Mouse (Mus musculus) intestine, embryonic 14.5 days (tissue): Measurements from ENCODE around the gene Sox30. TPM values are rescaled to one million over a fixed set of nuclear protein-coding genes. Genes with fewer than 3 reads are reported as not detected.

ENCODE experiments used
- ATAC-seq: fragments of 200-750 bp; cut with Nextera tagmentation; replicated peaks from 2 replicates; pipeline ENCODE4 v1.8.0; 2017; ENCODE audit warnings: low read depth, moderate number of reproducible peaks, moderate TSS enrichment, moderate library complexity; ENCODE audit not compliant: low FRiP score, low TSS enrichment
- DNase-seq: peaks from one replicate; pipeline ENCODE4 v3.0.0-alpha.2; 2018; ENCODE audit warnings: low spot score
- H3K27ac ChIP-seq: fragments of 300-500 bp; sonication (generic); 2 replicates; pipeline ENCODE4 v1.5.1; 2014; ENCODE audit warnings: low read depth, mild to moderate bottlenecking, control low read depth
- H3K27me3 ChIP-seq: fragments of 300-500 bp; sonication (generic); replicated peaks from 2 replicates; pipeline ENCODE4 v1.6.1; 2014; ENCODE audit warnings: low read length, control low read depth; ENCODE audit not compliant: control insufficient read depth, insufficient read depth
- H3K36me3 ChIP-seq: fragments of 300-500 bp; sonication (generic); 2 replicates; pipeline ENCODE4 v1.6.1; 2014; ENCODE audit warnings: low read length, control low read depth; ENCODE audit not compliant: control insufficient read depth, insufficient read depth
- H3K4me1 ChIP-seq: fragments of 300-500 bp; sonication (generic); replicated peaks from 2 replicates; pipeline ENCODE4 v1.6.1; 2014; ENCODE audit warnings: low read length, control low read depth, mixed read lengths; ENCODE audit not compliant: control insufficient read depth, insufficient read depth
- H3K4me2 ChIP-seq: fragments of 300-500 bp; sonication (generic); 2 replicates; pipeline ENCODE4 v1.6.1; 2014; ENCODE audit warnings: low read length
- H3K4me3 ChIP-seq: fragments of 300-500 bp; sonication (generic); 2 replicates; pipeline ENCODE4 v1.5.1; 2014; ENCODE audit warnings: low read depth, low read length, control low read depth, mixed read lengths
- H3K9ac ChIP-seq: fragments of 300-500 bp; sonication (generic); 2 replicates; pipeline ENCODE4 v1.6.1; 2014; ENCODE audit warnings: mild to moderate bottlenecking, low read length
- H3K9me3 ChIP-seq: fragments of 300-500 bp; sonication (generic); 2 replicates; pipeline ENCODE4 v1.6.1; 2016; ENCODE audit warnings: low read length, control low read depth; ENCODE audit not compliant: control insufficient read depth
- WGBS: fragments of 180-500 bp; shearing (Covaris S2); extraction: QIAGEN DNeasy Blood & Tissue Kit; methylation state at CpG from one replicate; pipeline ENCODE4 v1.1.7; 2014; 5-methylcytosine and 5-hydroxymethylcytosine counted together
- polyA plus RNA-seq: library from polyadenylated mRNA; unstranded; fragments of >200 nt; fragmentation: Nextera tagmentation; extraction: Ambion mirVana; gene quantifications from 2 replicates; pipeline ENCODE4 v1.2.1, GENCODE M21; 2014

Gene Sox30
- polyA plus RNA-seq, 1 experiment from 2014 or later, result 0.24 TPM

DNA sequence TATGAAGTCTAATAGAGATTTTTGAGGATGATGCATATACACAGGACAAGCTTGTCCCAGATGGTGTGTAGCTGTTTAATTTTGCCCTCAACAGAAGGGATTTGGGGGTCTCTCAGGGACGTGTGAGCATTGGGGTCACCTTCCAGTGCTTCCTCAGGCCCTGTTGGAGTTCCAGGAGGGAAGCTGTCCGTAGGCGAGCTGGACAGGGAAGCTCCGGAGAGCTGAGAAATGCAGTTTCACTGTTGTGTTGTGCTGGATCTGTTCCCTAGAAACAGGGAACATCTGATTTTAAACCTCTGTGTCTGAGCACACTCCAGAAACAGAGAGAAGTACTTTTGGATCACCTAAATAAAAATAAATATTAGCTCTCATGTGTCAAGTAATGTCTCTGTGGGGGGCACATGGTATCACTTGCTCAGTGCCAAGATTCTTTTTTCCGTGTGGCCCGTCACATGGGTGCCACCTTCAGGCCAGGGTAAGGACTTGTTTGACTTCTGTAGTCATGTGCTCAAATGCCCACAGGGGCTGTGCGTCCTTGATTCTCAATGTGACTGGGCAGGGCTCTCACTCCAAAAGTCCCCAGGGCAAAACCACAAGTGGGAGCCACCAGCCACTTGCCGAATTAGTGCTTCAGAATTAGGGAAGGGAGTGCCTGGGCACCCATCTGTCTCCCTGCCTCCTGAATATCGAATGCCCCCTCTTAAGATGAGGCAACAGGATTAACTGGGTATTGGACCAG lies 83.1 kb downstream of the Sox30 start:
- H3K27me3 ChIP-seq, result no peaks in the 10 kb centered on the region
- peaks cover 25% of the 10 kb centered on the region for H3K4me1 ChIP-seq
- H3K9me3 ChIP-seq, result no peaks in the 10 kb centered on the region
- WGBS, result 69% methylated on average over 9 of the region's 9 CpGs
- H3K36me3 ChIP-seq, result peaks cover 35% of the 10 kb centered on the region
- no peak overlapping the region for H3K4me2 ChIP-seq
- DNase-seq, result no peak
- H3K4me3 ChIP-seq, result no peak overlapping the region
- H3K9ac ChIP-seq, result no peak overlapping the region
- H3K27ac ChIP-seq, result no peak overlapping the region; the same call in 1 of the 2 replicates
- ATAC-seq, result no peak

DNA sequence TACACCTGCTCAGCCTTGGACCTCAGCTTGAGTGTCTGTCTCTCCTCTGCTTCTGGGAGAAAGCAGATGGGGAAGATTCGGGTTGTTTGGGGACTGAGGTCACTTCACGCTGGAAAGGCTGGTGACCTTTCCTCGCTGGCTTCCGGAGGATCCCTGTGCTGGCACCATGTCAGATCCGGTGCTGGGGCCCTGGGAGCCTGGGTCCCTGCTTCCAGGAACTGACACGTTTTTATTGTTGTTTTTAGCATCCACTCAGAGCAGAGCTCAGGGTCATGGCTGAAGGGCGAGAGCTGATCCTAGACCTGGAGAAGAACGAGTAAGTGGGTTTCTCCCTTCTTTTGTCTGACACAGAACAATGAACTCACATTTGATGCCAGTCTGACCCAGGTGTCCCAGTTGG lies 84.7 kb downstream of the Sox30 start:
- peak overlapping the region; percentile 81 for H3K27ac ChIP-seq
- peaks cover 34% of the 10 kb centered on the region for H3K36me3 ChIP-seq
- no peaks in the 10 kb centered on the region for H3K27me3 ChIP-seq
- no peaks in the 10 kb centered on the region for H3K9me3 ChIP-seq
- no peak overlapping the region for H3K4me3 ChIP-seq
- 59% methylated on average over 8 of the region's 8 CpGs for WGBS
- 0 out of 2 replicates have a peak overlapping the region, but pooled peaks have one; percentile 6 for H3K9ac ChIP-seq
- ATAC-seq (no peak), DNase-seq (no peak)
- peaks cover 33% of the 10 kb centered on the region for H3K4me1 ChIP-seq
- H3K4me2 ChIP-seq, result 0 out of 2 replicates have a peak overlapping the region, but pooled peaks have one; percentile 5

DNA sequence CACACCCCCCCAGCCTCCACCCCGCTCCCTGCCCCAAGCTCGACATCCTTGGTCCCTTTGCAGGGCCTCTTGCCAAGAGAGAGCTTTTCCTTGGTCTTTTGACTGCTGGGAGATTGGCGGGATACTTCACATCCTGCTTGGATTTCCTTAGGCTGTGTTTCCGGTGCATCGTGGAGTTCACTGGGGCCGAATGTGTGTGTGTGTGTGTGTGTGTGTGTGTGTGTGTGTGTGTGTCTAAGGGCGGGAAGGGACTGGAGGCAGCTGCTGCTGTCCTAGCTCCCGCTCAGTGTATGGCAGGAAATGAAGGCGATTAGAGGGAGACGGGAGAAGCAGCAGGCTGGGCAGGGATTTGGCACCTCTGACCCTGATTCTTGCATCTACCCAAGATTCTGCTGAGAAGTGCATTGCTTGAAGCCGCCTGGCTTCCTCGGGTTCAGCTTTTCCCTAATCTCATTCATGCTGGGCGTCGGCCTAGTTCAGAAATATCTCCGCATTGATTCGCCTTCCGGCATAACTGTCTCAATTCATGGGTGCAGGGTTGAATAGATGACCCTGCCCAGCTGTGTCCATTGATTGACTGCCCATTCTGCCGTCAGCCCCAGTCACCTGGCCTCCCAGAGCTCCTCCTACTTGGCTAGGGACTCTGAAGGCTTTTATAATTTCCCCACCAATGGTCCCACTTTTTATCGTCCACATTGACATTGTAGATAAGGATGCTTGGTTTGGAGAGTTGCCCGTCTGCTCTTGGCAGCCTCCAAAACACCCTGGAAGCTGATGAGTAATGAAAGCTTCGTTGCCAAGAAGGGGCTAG lies 85.3 kb downstream of the Sox30 start:
- ATAC-seq (peak; percentile 41; the same call in 1 of the 2 replicates), DNase-seq (no peak)
- WGBS, result 52% methylated on average over 21 of the region's 21 CpGs
- Histone ChIP-seq H3K9me3 (no peaks in the 10 kb centered on the region), H3K4me2 (no peak overlapping the region), H3K27me3 (no peaks in the 10 kb centered on the region), H3K36me3 (peaks cover 31% of the 10 kb centered on the region), H3K4me1 (peaks cover 36% of the 10 kb centered on the region), H3K4me3 (no peak overlapping the region), H3K9ac (0 out of 2 replicates have a peak overlapping the region, but pooled peaks have one; percentile 6), H3K27ac (peak overlapping the region; percentile 81)

Other genes with a start within 250 kb of the Sox30 start
- 82.1 and 83.1 TPM in 2 replicates for gene Clint1, start 128.3 kb upstream of the Sox30 start, polyA plus RNA-seq
- gene Lsm11, start 35.4 kb upstream of the Sox30 start, polyA plus RNA-seq, result 9.2 and 9.4 TPM in 2 replicates
- gene Thg1l, start 24.8 kb upstream of the Sox30 start, polyA plus RNA-seq, result 12.2 and 14.8 TPM in 2 replicates
- 4.1 and 4.6 TPM in 2 replicates for gene Gm12166, start 72.0 kb downstream of the Sox30 start, polyA plus RNA-seq
- gene Adam19, start 75.7 kb downstream of the Sox30 start, polyA plus RNA-seq, result 21.3 and 24.6 TPM in 2 replicates
- gene Nipal4, start 186.2 kb downstream of the Sox30 start, polyA plus RNA-seq, result 3.5 and 4.5 TPM in 2 replicates